Mouse (Mus musculus): ENCODE data around the gene Ubn1.

Ubn1 gene

GRCm38 (mm10) chr16:5049774-5050234 lies at the start of gene Ubn1, which contains the start of gene Glyr1:
Gene Ubn1 (plus strand): TSS chr16:5050057.
Gene Glyr1 (minus strand): TSS chr16:5049863.
- peak; percentile 98 for DNase-seq (ENCODE audit: low read depth, low spot score)

- no peak for DNase-seq (ENCODE audit: low read depth, low spot score)
Measured at GRCm38 (mm10) chr16:5000611-5001010, 49.2 kb upstream of the Ubn1 start.

- no peak for DNase-seq (ENCODE audit: low read depth, low spot score)
Measured at GRCm38 (mm10) chr16:5007067-5007466, 42.8 kb upstream of the Ubn1 start, which contains the start of gene Smim22. Gene Smim22 (plus strand): TSS chr16:5007288.

DNA sequence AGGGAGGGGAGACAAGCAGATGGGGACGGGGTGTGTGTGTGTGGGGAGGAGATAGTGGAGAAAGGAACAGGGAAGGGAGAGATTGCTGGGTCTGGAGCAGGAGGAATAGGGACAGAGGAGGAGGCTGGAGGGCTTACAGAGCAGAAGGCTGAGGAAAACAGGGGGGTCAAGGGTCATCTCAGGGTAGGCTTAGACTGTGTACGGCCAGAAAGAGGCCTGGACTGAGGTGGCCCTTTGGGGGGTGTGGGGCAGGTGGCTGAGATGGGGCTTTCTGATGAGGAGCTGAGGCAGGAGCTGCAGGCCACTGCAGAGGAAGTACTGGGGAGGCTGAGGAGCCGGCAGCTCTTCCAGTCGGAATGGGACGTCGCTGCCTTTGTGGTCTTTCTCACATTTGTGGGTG lies 42.4 kb upstream of the Ubn1 start:
- no peak for DNase-seq (ENCODE audit: low read depth, low spot score)

GRCm38 (mm10) chr16:5008076-5008475 lies 41.8 kb upstream of the Ubn1 start:
- no peak for DNase-seq (ENCODE audit: low read depth, low spot score)

GRCm38 (mm10) chr16:5010371-5010935 lies 39.4 kb upstream of the Ubn1 start:
- no peak for DNase-seq (ENCODE audit: low read depth, low spot score)

DNA sequence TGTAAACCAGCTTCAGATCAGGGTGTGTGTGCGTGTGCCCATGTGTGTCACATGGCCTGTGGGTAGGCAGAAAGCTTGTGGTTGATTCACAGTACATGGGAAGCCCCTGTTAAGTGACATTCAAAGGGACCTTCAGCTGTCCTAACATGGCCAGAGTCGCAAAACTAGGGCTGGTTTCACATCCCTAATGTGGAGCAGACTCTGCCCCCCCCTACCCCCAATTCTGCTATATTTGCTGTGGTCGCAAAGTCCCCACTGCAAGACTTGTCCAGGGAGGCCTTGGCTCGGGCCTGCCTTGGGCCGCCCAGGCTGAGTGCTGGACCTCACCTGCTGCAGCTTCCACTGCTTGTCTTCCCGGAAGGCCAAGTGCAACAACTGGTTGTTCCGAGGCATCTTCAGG lies 38.6 kb upstream of the Ubn1 start:
- no peak for DNase-seq (ENCODE audit: low read depth, low spot score)

DNA sequence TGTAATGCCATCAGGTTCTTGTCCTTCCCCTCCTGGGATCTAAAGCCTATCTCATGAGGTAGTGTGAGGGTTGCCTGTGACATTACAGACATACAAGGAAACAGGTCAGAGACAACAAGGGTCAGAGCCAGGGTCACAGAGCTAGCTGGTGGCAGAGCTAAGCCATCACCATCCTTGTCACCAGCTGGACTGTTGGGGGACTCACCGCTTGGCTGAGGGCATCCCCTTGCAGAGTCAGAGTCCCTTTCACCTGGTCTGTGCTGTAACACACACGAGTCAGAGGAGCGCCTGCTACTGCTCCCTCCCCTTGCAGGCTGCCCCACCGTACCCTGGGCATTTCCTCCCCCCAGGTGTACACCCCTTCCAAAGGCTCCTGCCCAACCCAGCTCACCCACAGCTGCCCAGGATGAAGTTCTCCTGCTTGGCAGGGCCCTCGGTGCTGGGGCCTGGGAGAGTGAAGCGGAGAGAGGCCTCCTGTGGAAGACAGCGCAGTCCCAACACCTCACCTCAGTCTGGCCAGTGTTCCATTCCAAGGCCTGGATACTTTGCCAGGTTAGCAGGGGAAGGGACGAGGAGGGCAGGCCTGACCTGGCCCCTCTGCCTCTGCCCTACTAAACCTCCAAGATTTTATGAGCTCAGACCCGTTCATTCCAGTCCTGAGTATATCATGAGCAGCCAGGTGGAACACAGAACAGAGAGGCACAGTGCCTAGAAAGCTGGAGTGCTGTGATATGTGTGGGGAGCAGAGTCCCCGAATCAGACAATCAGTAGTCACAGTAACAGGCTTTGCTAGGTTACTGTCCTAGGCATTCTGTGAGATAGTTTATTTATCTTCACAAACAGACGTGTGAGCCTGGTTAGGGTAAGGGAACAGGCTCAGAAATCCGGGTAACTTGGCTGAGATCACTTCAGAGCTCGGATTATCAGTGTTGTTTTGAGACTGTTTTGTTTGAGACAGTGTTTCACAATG lies 37.5 kb upstream of the Ubn1 start:
- no peak for DNase-seq (ENCODE audit: low read depth, low spot score)

DNA sequence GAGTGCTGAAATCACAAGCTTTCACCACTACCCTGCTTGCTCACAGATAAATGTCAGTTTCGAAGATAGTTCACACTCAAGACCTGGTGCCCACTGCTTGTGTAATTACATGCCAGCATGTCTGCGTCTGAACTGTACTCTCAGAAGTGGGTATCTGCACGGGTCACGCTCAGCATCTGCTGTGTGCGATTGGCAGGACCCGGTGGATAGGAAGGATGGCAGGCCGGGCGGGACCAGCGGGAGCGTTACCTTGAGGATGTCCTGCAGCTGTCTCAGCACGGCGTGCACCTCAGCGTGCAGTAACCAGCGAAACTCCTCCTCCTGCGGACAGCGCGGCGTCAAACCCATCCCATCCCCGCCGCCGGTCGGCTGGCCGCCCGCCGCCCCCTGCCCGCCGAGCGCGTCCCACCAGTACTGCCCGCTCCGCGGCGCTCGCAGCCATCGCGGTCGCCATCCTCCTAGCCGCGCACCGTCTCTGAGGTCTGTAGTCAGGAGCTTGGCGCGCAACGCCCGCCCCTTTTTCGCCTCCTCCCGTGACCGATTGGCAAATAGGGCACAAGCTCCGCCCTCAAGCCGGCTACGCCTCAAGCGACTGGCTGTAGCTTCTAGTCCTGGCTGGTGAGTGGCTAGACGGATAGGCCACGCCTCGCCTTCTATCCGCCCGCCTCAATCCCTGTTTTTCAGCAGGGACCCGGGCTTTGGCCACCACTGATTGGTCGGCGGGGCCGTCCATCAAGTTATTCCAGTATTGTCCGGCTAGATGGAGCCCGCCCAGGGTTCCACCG lies 36.6 kb upstream of the Ubn1 start, which contains the start of gene Rogdi:
Gene Rogdi (minus strand): TSS at position 500 of the 785 bp plus-strand sequence.
- peak; percentile 99 for DNase-seq (ENCODE audit: low read depth, low spot score)

GRCm38 (mm10) chr16:5014578-5014977 lies 35.3 kb upstream of the Ubn1 start:
- no peak for DNase-seq (ENCODE audit: low read depth, low spot score)

DNA sequence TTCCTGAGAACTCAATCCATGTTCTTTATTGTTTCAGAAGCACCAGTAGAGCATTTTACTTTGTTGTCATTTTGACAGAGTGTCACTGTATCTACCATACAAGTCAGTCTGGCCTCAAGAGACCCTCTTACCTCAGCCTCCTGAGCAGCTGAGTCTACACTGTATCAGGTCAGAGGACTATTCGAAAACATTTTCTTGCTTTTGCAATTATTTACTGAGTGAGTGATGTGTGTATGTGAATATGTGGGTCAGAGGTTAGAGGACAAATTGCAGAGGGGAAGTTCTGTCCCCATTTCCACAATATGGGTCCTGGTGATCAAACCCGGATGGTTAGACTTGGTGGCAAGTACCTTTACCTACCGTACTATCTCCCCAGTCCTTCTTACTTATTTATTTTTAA lies 25.8 kb upstream of the Ubn1 start:
- no peak for DNase-seq (ENCODE audit: low read depth, low spot score)

DNA sequence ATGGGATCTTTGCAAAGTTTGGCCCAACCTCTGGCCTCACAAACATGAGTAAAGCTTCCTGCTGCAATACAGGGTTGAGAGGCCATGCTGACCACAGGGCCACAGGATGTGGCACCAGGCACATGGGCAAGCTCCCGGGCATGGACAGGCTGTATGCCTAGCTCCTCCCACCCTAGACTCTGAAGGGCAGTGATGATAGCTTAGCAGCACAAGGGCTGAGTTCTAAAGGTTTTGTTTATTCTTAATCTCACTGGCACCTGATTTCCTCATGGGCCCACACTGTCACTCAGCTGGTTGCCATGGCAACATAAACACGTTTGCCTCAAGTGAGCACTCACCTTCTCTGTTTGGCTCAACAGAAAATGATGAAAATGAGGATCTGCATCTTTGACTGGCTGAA lies 20.0 kb upstream of the Ubn1 start:
- DNase-seq (ENCODE audit: low read depth, low spot score): no peak

- DNase-seq (ENCODE audit: low read depth, low spot score): no peak
Measured at GRCm38 (mm10) chr16:5035591-5035990, 14.3 kb upstream of the Ubn1 start.

DNA sequence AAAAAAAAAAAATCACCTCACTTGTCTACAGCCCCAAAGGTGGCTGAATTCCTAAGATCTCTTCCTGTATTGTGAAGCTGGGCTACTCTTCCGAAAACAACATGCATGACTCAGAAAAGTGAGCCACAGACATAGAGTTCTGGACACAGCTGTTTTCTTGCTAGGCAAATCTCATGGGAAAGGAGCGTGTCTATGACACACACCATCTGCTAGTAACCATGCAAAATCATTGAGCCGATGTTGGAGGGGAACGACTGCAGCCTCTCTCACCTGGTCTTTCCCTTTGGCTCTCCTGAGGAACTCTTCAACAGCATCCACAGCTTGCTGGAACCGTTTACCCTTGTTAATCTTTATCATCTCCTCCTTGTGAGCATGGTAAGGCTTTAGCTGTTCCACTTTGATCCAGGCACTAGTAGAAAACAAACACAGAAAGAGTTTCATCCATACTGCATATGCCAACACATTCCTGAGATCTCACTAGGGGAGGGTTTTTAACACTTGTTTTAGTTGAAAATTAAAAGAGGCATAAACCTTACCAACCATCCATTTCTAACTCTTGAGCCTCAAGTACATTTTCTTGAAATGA lies 13.1 kb upstream of the Ubn1 start:
- no peak for DNase-seq (ENCODE audit: low read depth, low spot score)

GRCm38 (mm10) chr16:5045322-5045721 lies 4.5 kb upstream of the Ubn1 start:
- no peak for DNase-seq (ENCODE audit: low read depth, low spot score)

DNA sequence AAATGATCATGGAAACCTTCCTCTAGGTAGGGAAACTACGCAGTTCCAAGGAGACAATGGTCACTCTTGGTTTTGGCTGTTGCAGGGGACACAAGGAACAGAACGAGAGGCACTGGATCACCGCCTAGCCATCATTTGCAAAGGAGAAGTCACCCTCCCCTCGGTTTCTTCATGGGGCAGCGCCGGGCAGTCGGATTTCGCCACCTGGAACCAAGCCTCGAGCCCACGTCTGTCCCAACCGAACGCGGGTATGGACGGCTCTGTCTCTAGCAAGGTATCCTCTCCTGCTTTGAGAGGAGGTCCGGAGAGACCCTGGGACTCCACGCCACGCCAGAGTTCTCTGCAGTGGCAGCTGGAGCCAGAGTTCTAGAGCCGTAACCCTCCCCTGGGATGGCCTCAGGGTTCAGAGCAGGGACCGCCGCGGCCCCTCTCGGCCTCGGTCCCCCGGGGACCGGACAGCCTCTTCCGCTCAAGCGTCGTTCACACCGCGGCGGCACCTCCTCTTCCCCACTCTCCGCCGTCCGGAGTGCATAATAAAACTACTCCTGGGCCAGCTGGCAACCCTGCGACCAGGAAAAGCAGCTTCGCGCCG lies 579 bp upstream of the Ubn1 start:
- DNase-seq (ENCODE audit: low read depth, low spot score): no peak

DNA sequence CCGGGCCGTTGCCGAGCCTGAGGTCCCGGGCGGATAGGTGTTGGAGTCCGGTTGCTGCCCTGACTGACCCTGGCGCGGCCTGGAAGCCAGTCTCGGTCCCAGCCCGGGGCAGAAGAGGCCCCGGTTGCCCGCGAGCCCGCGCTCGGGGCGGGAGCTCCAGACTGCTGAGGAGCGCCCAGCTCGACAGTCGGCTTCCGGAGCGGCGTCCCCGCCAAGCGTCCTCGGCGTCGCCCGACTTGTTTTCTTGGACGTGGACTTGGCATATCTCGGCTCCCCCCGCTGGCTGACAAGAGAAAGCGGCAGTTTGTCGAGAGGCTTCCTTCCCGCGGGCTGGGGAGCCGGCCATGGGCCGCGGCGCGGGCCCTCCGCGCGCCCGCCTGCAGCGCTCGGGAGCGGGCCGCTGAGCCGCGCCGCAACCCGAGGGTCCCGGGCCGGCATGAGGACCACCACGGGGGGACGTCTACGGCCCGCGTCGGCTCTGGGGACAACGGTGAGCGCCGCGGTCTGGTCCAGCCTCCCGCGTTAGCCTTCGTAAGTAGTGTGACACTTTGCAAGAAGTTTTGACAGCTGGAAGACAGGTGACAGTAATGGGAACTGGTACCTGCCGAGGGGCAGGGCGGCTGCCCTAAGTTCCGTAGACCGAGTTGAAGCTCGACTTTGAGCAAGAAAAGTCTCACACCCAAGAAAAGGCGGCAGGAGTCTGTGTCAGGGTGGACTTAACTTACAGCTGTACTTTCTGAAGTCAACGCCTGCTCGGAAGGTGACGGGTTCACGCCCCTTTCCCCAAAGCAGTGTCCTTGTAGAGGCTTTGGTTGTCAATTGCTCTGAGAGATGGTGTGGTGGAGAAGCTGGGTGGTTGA lies 624 bp downstream of the Ubn1 start:
- DNase-seq (ENCODE audit: low read depth, low spot score): no peak

GRCm38 (mm10) chr16:5058114-5058513 lies 8.3 kb downstream of the Ubn1 start:
- no peak for DNase-seq (ENCODE audit: low read depth, low spot score)

DNA sequence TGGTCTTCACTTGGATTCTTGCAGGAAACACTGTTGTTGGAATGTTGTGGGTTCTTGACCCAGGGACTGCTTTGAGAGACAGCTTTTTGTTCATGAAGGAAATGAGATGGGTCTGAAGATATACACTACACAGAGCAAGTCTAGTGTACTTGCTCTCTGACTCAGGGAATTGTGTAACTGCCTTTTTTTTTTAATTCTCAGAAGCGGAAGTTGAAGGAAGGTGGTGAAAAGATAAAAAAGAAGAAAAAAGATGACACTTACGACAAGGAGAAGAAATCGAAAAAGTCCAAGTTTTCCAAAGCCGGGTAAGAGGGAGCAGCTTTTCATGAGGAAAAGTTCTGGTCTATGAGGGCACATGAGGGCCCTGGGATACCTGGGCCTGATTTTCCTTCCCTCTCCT lies 13.6 kb downstream of the Ubn1 start:
- no peak for DNase-seq (ENCODE audit: low read depth, low spot score)

DNA sequence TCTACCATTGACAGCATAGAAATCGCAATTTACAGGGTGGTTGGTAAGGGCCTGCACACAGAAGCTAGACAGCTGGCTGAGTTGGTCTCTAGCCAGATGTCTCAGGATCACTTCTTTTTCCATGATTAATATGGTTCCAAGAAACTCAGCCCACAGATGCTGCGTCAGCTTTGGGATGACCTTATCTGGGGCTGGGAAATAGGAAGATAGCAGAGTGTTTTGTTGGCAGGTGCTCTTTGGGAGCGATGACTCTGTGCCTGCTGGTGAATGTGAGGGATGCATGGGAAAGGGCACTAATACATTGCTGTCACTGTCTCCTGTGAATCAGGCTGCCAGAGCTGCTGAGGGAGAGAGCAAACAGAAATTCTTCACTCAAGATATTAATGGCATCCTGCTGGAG lies 20.5 kb downstream of the Ubn1 start:
- DNase-seq (ENCODE audit: low read depth, low spot score): peak; percentile 55

Data from telencephalon, adult 2 months (tissue).